Mouse (Mus musculus): ENCODE measurements around the gene Tldc2.

Gene Tldc2

DNA sequence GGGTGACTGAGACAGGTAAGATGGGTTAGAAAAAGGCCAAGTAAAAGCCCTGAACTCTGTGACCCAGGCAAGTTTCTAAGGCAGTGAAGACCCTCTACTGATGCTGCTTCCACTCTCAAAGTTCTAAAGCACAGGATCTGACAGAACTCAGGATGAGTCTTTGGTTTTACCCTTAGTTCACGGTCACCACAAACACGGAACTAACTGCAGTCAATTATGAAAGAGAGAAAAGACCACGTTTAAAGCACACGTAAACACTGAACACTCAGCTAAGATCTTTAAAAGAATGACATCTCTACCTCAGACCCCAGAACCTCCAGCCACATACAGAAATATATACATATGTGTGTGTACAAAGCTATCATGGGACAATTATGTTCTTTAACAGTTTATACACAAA, 42.2 kb downstream of the Tldc2 start:
- no peak for DNase-seq

DNA sequence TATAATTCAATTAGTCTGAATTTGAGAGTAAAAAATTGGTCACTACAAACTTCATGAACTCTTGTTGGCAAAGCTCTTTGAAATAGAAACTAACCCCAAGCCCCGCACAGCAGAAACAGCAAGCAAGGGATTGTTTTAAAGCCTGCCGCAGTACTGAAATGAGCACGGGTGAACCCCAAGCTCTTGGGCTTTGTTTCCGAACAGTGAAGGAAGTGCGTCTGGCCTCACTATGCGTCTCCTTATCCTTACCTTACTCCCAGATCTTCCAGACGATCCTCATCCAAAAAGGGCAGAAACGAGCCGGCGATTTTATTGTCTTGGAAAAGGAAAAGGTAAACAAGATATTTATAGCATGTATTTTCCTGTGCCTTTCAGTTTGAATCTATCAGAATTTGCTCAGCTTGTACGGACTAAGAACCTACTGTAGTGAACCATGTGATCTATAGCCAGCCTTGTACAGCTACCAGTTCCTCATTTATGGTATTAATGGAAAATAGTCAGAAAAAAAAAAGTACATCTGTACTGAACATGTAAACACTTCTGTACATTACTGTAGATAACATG, 42.8 kb downstream of the Tldc2 start:
- DNase-seq, result no peak

DNA sequence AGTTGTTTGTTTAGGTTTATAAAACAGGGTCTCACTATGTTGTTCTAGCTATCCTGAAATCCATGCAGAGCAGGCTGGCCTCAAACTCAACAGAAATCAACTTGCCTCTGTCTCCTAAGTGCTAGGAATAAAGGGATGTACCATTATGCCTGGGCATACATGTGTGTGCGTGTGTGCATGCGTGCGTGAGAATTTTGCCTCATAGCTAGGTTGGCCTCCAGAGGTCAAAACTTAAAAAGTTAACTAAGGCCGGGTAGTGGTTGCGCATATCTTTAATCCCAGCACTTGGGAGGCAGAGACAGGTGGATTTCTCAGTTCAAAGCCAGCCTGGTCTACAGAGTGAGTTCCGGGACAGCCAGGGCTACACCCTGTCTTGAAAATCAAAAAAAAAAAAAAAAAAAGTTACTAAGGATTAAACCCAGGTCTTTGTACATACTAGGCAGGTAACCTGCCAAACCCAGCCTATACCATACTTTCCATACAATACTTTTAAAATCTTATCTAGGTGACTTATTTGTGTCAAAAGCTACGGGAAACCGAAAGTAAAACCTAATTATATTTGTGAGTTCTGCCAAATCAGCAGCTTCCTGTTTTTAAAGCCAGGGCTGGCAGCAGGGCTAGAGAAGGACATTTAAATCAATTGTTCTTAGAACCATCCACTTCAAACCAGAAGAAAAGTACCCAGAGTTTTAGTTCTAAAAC, 44.1 kb downstream of the Tldc2 start:
- no peak for DNase-seq

- DNase-seq, result no peak
Measured at GRCm38 (mm10) chr2:157132086-157132485, 45.2 kb downstream of the Tldc2 start.

GRCm38 (mm10) chr2:157132686-157133540, 46.1 kb downstream of the Tldc2 start:
- no peak for DNase-seq

DNA sequence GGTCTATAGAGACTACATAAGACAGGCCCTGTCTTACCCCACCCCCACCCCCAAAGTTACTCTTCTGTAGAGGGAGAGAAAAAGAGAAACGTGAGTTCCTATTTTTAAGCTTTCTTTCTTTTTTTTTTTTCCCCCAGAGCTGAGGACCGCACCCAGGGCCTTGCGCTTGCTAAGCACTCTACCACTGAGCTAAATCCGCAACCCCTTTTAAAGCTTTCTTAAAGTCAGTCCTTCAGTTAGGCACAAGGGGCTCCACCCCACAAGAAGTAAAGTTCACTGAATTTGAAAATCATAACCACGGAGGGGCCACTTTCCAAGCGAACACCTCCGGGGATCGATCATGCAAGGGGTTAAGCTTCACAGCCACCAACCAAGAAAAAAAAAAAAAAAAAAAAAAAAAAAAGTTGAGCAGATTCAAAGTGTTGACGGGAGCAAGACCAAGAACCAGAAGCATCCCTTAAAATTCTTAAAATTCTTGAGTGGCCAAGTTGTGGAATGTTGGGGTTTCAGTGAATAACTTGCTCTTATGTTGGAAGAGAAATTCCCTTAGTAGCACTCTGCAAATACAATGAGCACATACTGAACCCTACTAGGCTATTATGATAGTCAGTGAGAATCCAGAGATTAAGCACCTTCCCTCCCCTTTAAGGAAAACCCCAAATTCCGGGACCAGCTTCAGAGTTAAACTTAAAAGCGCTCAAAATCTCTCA, 47.1 kb downstream of the Tldc2 start:
- DNase-seq, result no peak

- DNase-seq, result no peak
Measured at GRCm38 (mm10) chr2:157134479-157134931, 47.6 kb downstream of the Tldc2 start.

- peak; percentile 87 for DNase-seq
Measured at GRCm38 (mm10) chr2:157135014-157135413, 48.2 kb downstream of the Tldc2 start, which contains the start of gene Samhd1. TSS of gene Samhd1 (minus strand) at chr2:157135265.

DNA sequence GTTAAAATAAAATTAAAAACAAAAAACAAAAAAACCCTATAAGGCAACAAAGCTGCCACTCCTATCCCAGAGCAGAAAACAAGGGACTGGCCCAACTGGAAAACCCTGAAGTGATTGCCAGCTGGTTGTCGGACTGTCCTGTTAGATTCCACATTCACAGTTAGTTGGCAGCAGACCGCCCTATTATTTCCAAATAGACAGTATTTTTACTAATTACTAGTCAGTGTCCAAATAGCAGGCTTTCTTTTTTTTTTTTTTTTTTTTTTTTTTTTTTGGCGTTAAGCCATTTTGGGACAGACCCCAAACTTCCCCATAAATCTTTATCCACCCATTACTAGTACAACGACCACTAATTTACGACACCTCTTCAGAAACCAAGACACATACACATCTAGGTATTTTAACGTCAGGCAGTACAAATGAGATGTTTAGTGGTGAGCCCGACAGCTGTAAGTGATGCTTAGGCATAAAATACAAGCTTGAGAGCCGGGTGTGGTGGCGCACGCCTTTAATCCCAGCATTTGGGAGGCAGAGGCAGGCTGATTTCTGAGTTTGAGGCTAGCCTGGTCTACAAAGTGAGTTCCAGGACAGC, 48.8 kb downstream of the Tldc2 start:
- DNase-seq, result no peak

DNA sequence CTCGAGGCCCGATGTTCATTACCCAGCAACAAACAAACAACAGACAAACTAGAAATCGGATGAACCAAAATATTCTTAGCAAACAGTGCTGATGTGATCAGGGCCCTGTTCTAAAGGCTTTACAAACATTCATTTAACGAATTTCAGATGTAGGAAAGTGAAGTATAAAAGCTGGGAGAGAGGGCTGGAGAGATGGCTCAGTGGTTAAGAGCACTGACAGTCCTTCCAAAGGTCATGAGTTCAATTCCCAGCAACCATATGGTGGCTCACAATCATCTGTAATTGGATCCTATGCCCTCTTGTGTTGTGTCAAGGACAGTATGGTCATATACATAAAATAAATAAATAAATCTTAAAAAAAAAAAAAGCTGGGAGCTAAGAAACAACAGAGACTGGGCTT, 49.3 kb downstream of the Tldc2 start:
- no peak for DNase-seq

DNA sequence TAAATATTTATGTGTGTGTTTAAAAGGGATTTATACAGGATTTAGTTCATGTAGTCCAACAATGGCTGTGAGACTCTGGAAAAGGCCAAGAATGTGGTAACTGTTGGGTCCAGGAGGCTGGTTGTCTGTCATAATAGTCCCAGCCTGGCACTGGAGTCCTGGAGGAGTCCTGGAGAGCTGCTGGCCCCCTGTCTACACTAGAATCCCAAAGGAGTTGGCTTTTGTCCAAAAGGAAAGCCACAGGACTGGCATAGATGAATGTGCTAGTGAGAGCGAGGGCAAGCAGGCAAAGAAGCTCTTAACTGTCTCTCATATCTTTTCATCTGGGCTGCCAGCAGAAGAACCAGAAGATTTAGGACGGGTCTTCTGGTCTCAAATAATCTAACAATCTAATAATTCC, 49.8 kb downstream of the Tldc2 start:
- no peak for DNase-seq

- DNase-seq, result no peak
Measured at GRCm38 (mm10) chr2:157137959-157138731, 51.3 kb downstream of the Tldc2 start.

- no peak for DNase-seq
Measured at GRCm38 (mm10) chr2:157138808-157139207, 52.0 kb downstream of the Tldc2 start.

- no peak for DNase-seq
Measured at GRCm38 (mm10) chr2:157139251-157139802, 52.5 kb downstream of the Tldc2 start.

DNA sequence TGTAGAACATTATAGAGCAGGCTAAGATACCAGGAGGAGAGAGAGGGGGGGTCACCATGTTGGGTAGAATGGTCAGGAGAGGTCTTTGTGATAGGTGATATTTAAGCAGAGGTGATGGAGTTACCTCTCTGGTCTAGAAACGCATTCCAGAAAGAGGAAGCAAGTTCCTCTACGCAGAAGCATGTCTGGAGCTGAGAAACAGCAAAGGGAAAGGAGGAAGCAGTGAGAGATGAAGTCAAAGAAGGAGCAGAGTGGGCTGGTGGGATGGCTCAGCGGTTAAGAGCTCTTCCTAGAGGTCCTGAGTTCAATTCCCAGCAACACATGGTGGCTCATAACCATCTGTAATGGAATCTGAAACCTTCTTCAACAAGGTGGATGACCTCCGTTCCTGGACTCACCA, 55.1 kb downstream of the Tldc2 start:
- no peak for DNase-seq

DNA sequence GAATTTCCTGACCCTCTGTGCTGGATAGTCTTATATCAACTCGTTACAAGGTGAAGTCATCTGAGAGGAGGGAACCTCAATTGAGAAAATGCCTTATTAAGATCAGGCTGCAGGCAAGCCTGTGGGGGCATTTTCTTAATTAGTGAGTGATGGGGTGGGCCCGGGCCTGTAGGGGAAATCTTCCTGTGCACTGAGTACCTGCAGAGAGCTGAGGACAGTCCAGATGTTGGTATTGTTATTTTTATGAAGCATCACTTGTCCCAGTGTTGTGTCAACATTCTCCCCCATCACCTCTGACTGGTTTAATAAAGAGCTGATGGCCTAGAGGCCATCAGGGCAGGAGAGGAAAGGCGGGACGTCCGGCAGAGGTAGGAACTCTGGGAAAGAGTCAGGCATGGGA, 57.3 kb downstream of the Tldc2 start:
- no peak for DNase-seq

DNA sequence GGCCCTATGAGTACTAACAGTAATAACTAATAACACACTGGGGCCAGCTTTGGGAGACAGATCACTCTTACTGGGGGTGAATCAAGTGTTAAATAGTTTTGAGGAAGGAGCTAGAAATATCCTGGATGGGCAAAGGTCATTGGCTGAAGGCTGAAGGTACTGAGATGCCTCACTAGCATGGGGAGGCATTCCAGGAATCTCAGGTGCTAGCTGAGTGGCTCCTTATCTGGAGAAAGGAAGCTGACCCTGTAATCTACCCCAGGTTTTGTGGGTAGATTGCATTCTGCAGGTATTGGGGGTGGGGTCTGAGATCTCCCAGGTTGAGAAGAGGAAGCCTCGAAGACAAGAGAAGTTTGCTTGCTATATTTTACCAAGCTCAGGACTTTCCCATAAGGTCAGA, 58.3 kb downstream of the Tldc2 start:
- no peak for DNase-seq

Measured in right cerebral cortex, postnatal 14 days (tissue).